Mouse (Mus musculus): ENCODE results near the gene Acyp2.
"Not testable (repeated sequence)": the region's sequence is repeated elsewhere in the genome, so short reads cannot be mapped to it uniquely, and the experiment has no call there.

Gene Acyp2

GRCm38 (mm10) chr11:30649001-30649637 is at the start of gene Acyp2:
Gene Acyp2, minus strand, starts transcription at chr11:30649587.
- DNase-seq (ENCODE audit: low spot score in 2 of 2): peak; percentile 69 to 75

GRCm38 (mm10) chr11:30689421-30689820 is 40.0 kb upstream of the Acyp2 start:
- no peak for DNase-seq (ENCODE audit: low spot score in 2 of 2)

DNA sequence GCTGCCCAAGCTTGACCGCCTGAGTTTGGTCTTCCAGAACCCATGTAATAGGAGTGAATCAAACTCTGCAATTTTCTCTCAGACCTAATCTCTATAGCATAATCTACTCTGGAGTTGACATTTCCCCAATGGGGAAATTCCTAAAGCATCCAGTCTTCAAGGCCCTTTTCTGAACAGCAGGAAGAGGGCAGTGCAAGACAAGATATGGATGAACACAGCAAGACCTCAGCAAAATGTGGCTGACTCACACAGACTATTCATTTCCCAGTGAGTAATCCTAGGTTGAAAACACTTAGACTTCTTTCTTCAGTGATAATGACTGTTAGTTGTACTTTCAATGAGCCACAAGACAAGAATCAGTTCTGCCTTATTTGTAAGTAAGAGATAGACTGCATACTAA is 26.7 kb upstream of the Acyp2 start:
- peak; percentile 30 to 41 for DNase-seq (ENCODE audit: low spot score in 2 of 2)

GRCm38 (mm10) chr11:30672719-30673118 is 23.3 kb upstream of the Acyp2 start:
- no peak for DNase-seq (ENCODE audit: low spot score in 2 of 2)

DNA sequence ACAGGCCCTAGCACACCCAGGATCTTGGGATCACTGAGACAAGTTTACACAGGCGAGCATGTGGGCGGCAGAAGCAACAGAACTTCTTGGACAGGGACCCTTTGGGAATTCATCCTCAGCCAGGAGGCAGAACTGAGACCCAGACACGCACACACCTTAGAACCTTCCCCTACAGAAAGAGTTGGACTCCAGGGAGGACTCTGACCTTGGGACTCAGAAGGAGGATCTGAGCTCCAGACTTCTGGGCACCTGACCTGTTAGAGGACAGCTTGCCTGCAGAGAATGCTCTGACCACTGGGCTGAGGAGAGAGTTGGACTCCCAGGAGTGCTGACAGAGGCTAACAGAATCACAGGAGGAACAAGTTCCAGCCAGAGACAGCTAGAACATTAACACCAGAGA is 13.6 kb upstream of the Acyp2 start:
- no peak for DNase-seq (ENCODE audit: low spot score in 2 of 2)

- DNase-seq (ENCODE audit: low spot score in 2 of 2): no peak
Observed at GRCm38 (mm10) chr11:30662591-30662990, 13.2 kb upstream of the Acyp2 start.

DNA sequence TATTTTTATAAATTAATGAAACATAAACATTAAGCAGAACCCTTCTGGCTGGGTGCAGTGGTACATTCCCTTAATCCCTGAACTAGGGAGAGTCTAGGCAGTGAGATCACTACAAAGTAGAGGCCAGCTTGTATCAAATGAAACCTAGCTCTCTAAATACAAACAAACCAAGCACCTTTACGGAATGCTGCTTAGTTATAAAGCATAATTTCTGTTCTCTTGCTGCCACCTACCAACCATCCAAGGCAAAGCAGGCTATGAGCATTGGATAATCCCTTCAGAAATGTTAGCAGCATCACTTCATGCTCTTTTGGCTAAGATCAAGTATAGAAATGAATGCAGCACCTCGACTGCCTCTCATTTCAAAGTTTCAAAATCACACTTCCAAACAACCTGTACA is 7.7 kb upstream of the Acyp2 start:
- peak in 1 of 2 experiments; percentile 25 for DNase-seq (ENCODE audit: low spot score in 2 of 2)

DNA sequence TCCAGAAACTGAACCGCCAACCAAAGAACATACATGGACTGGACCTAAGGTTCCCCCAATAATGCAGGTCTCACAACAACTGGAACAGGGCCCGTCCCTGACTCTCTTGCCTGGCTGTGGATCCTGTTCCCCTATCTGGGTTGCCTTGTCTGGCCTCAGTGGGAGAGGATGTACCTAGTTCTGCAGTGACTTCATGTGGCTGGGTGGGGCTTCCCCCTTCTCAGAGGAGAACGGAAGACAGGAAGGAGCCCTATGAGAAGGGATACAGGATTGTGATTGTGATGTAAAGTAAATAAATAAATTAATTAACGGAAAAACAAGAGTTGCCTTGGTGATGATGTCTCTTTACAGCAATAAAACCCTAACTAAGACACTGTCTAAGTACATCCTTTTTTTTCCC is 6.7 kb upstream of the Acyp2 start:
- DNase-seq (ENCODE audit: low spot score in 2 of 2): no peak

DNA sequence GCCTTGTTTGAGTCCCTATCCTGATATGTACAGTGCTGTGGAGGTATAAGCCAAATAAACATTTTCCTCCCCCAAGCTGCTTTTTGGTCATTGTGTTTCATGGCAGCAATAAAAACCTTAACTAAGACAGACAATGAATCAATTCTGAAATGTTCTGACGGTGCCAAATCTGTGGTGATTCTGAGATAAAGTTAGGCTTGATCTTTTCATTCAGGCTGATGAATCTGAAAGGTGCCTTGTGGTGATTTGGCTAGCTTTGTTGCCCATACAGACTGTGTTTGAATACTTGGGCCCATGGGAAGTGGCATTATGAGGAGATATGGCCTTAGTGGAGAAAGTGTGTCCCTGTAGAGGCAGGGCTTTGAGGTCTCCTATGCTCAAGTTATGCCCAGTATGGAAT is 1.0 kb upstream of the Acyp2 start:
- no peak for DNase-seq (ENCODE audit: low spot score in 2 of 2)

DNA sequence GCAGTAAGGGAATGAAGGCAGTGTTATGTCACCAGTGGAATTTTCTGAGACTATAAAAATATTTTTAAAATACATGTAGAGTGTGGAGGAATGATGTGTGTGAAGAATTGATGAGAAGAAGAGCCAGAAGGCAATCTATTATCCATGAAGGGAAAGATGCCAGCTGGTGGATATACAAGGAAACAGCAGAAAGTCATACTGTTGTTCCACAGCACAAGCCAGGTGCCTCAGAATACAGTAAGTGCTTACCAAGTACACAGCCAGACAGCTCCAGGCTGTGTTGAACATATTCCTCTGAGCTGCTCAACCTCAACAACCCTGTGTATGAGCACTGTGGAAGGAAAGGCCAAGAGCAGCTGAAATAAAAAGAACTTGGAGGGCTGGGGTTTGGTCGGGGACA is 13.7 kb downstream of the Acyp2 start:
- DNase-seq (ENCODE audit: low spot score in 2 of 2): no peak

GRCm38 (mm10) chr11:30630514-30630913 is 18.9 kb downstream of the Acyp2 start:
- no peak for DNase-seq (ENCODE audit: low spot score in 2 of 2)

DNA sequence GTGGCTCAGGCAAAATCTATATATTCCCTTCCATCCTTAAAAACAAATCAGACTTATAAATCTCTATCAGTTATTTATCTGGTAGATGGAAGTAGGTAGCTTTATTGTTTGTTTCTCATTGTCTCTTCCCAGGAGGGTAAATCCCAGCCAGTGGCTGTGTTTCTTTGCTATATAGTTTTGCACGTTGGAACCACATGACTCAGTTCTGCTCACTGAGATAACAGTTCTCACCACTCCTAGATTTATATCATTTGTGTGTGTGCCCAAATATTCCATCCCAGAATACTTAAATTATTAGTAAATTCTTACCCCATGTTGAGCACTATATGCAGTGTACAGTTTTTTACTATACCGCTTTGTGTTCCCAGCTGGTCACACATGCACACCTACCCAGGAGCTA is 26.2 kb downstream of the Acyp2 start:
- DNase-seq (ENCODE audit: low spot score in 2 of 2): no peak

- not testable (repeated sequence) for DNase-seq (ENCODE audit: low spot score in 2 of 2)
Observed at GRCm38 (mm10) chr11:30621386-30622363, 27.7 kb downstream of the Acyp2 start.

GRCm38 (mm10) chr11:30618235-30618634 is 31.2 kb downstream of the Acyp2 start:
- DNase-seq (ENCODE audit: low spot score in 2 of 2): no peak

DNA sequence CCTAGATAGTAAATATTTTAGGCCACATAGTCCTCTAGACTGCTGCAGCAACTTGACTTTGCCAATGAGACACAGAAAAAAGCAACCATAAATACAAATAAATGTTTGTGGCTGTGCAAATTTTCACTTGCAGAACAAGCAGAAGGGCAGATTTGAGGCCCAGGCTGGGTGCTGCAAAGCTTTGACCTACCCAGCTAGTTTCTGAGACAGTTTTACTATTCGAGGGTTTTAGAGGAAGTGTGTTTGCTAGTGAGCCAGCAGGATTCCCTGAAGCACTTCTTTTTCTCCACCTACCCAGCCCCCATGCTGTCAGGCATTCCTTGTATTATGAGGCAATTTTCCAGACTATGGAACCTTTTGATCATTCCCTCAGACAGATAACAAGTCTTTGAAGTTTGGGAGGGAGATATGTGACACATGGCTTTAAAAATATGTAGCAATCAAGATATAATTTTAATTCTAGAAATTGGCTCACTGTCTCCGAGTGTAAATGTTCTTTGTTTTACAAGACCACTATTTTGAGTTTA is 31.8 kb downstream of the Acyp2 start:
- no peak for DNase-seq (ENCODE audit: low spot score in 2 of 2)

DNA sequence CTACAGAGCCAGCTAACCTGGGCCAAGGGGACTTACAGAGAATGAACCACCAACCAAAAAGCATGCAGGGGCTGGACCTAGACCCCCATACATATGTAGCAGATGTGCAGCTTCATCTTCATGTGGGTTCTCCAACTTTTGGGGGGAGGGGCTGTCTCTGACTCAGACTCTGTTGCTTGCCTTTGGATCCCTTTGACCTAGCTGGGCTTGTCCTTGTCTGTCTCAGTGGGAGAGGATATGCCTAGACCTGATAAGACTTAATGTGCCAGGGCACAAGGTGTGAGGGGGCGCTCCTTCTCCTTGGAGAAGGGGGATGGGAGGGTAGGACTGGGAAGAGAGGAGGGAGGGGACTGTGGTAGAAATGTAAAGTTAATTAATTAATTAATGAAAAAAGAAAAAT is 33.4 kb downstream of the Acyp2 start:
- no peak for DNase-seq (ENCODE audit: low spot score in 2 of 2)

- no peak for DNase-seq (ENCODE audit: low spot score in 2 of 2)
Observed at GRCm38 (mm10) chr11:30613916-30614546, 35.4 kb downstream of the Acyp2 start.

GRCm38 (mm10) chr11:30612699-30613098 is 36.7 kb downstream of the Acyp2 start:
- no peak for DNase-seq (ENCODE audit: low spot score in 2 of 2)

GRCm38 (mm10) chr11:30609247-30609646 is 40.1 kb downstream of the Acyp2 start:
- no peak for DNase-seq (ENCODE audit: low spot score in 2 of 2)

- no peak for DNase-seq (ENCODE audit: low spot score in 2 of 2)
Observed at GRCm38 (mm10) chr11:30607587-30608518, 41.5 kb downstream of the Acyp2 start.

- no peak for DNase-seq (ENCODE audit: low spot score in 2 of 2)
Observed at GRCm38 (mm10) chr11:30597259-30597658, 52.1 kb downstream of the Acyp2 start.
